9 mouse cellular contexts compared by ENCODE assay signal in genomic region chr1:107635936-107636335, GRCm38 (mm10). TPM values are rescaled to one million over a fixed set of nuclear protein-coding genes. Genes with fewer than 3 reads are reported as not detected.
DNase-seq lines count a peak whose midpoint lies in the region; ATAC-seq lines count a peak whose summit lies in the region.
"Had no signal": no experiment of that assay in that cellular context is flagged by ENCODE, and none has a peak within 500 bp of the region (broad histone marks: within the 10 kb centered on the region; RNA-seq: fewer than 3 reads in every experiment).

No protein-coding gene starts in this region.

- WGBS in limb, embryonic 13.5 days = 29% methylated on average over 4 of the region's 4 CpGs
- 55% methylated on average over 4 of the region's 4 CpGs for WGBS in limb, embryonic 10.5 days
- WGBS in neural tube, embryonic 13.5 days = 45% methylated on average over 4 of the region's 4 CpGs

- H3K27me3 ChIP-seq in limb, embryonic 13.5 days = no peaks in the 10 kb centered on the region
- H3K27me3 ChIP-seq in limb, embryonic 10.5 days (ENCODE audit: low read depth, poor library complexity, severe bottlenecking) = no peaks in the 10 kb centered on the region
- H3K27me3 ChIP-seq in neural tube, embryonic 13.5 days = no peaks in the 10 kb centered on the region
- H3K27me3 ChIP-seq: embryonic facial prominence, embryonic 15.5 days had no signal

- no peak overlapping the region for H3K9ac ChIP-seq in limb, embryonic 13.5 days
- no peak overlapping the region for H3K9ac ChIP-seq in neural tube, embryonic 13.5 days
- H3K9ac ChIP-seq: embryonic facial prominence, embryonic 15.5 days had no signal

- no peak overlapping the region for H3K4me2 ChIP-seq in limb, embryonic 13.5 days (replicated peaks)
- no peak overlapping the region for H3K4me2 ChIP-seq in neural tube, embryonic 13.5 days
- H3K4me2 ChIP-seq: embryonic facial prominence, embryonic 15.5 days had no signal

- no peaks in the 10 kb centered on the region for H3K4me1 ChIP-seq in limb, embryonic 13.5 days
- H3K4me1 ChIP-seq in limb, embryonic 10.5 days = no peaks in the 10 kb centered on the region
- no peaks in the 10 kb centered on the region for H3K4me1 ChIP-seq in neural tube, embryonic 13.5 days (replicated peaks)
- H3K4me1 ChIP-seq: embryonic facial prominence, embryonic 15.5 days had no signal

- H3K27ac ChIP-seq in limb, embryonic 13.5 days = no peak overlapping the region
- no peak overlapping the region for H3K27ac ChIP-seq in limb, embryonic 10.5 days
- H3K27ac ChIP-seq in neural tube, embryonic 13.5 days (replicated peaks) = no peak overlapping the region
- H3K27ac ChIP-seq: embryonic facial prominence, embryonic 15.5 days had no signal

- no peaks in the 10 kb centered on the region for H3K9me3 ChIP-seq in limb, embryonic 13.5 days
- H3K9me3 ChIP-seq in limb, embryonic 10.5 days (replicated peaks) = no peaks in the 10 kb centered on the region
- H3K9me3 ChIP-seq in neural tube, embryonic 13.5 days = no peaks in the 10 kb centered on the region
- H3K9me3 ChIP-seq: embryonic facial prominence, embryonic 15.5 days had no signal

- peak; percentile 28 to 76 for DNase-seq in cerebellum, postnatal 10 days
- DNase-seq in cerebellum, postnatal 25 days = no peak
- DNase-seq in limb, embryonic 10.5 days (ENCODE audit: low spot score) = no peak
- DNase-seq in embryo, embryonic 9.5 days (ENCODE audit: extremely low spot score) = peak; percentile 27
- no peak for DNase-seq in frontal cortex, postnatal 36 days (ENCODE audit: low spot score in 2 of 2)
- no peak for DNase-seq in heart, postnatal 4 days

- peak; percentile 69; the same call in 1 of the 2 replicates for ATAC-seq in limb, embryonic 13.5 days (ENCODE audit: low FRiP score, low read depth)
- ATAC-seq in neural tube, embryonic 13.5 days (ENCODE audit: low read depth) = peak; percentile 59; the same call in 1 of the 2 replicates

- H3K36me3 ChIP-seq in limb, embryonic 13.5 days = no peaks in the 10 kb centered on the region
- no peaks in the 10 kb centered on the region for H3K36me3 ChIP-seq in limb, embryonic 10.5 days
- no peaks in the 10 kb centered on the region for H3K36me3 ChIP-seq in neural tube, embryonic 13.5 days
- H3K36me3 ChIP-seq: embryonic facial prominence, embryonic 15.5 days had no signal

- H3K4me3 ChIP-seq in limb, embryonic 13.5 days = no peak overlapping the region
- H3K4me3 ChIP-seq in limb, embryonic 10.5 days = no peak overlapping the region
- no peak overlapping the region for H3K4me3 ChIP-seq in neural tube, embryonic 13.5 days
- H3K4me3 ChIP-seq: embryonic facial prominence, embryonic 15.5 days had no signal

RNA-seq across cellular contexts. Expression of gene Serpinb8, which starts 46.1 kb away (rescaled TPM):
- polyA plus RNA-seq in limb, embryonic 13.5 days (2015; fragmentation: Nextera tagmentation; extraction: Ambion mirVana) = 1.6 and 2.1 TPM in 2 replicates
- polyA plus RNA-seq in limb, embryonic 10.5 days (2016; fragmentation: Nextera tagmentation; extraction: Ambion mirVana) = 0.15 and 0.36 TPM in 2 replicates
- polyA plus RNA-seq in neural tube, embryonic 13.5 days (2015; fragmentation: Nextera tagmentation; extraction: Ambion mirVana) = 1.1 and 1.3 TPM in 2 replicates
- total RNA-seq in heart, postnatal 4 days (2021) = 1 to 10 TPM; 5.2 TPM

Comparison
In these comparisons a context has a peak if more than half of its experiments do, and no peak if none do; other contexts are left out.
1. DNase-seq: peak in cerebellum, postnatal 10 days (2 of 2) and embryo, embryonic 9.5 days (single experiment); none in cerebellum, postnatal 25 days (0 of 2), limb, embryonic 10.5 days (single experiment), frontal cortex, postnatal 36 days (0 of 2) and heart, postnatal 4 days (single experiment).